In genomic region chr7:4811842-4812302, GRCm38 (mm10) we compare ENCODE assay signal across 9 mouse cellular contexts. TPM values are rescaled to one million over a fixed set of nuclear protein-coding genes. Genes with fewer than 3 reads are reported as not detected.
DNase-seq lines count a peak whose midpoint lies in the region; ATAC-seq and TF ChIP-seq lines count a peak whose summit lies in the region.
"Had no signal": no experiment of that assay in that cellular context is flagged by ENCODE, and none has a peak within 500 bp of the region (broad histone marks: within the 10 kb centered on the region; RNA-seq: fewer than 3 reads in every experiment).

No protein-coding gene starts in this region.

- H3K27ac ChIP-seq in gastrocnemius, adult 2 months: peak overlapping the region; percentile 100
- H3K27ac ChIP-seq in embryonic fibroblast, embryonic 13.5 days (ENCODE audit: insufficient read depth, low read length): peak overlapping the region; percentile 20
- H3K27ac ChIP-seq in limb, embryonic 15.5 days: peak overlapping the region; percentile 99
- peak overlapping the region; percentile 88 for H3K27ac ChIP-seq in neural tube, embryonic 11.5 days (ENCODE audit: low read depth, low read length)

- H3K9me3 ChIP-seq in limb, embryonic 15.5 days: no peaks in the 10 kb centered on the region
- no peaks in the 10 kb centered on the region for H3K9me3 ChIP-seq in neural tube, embryonic 11.5 days (ENCODE audit: control insufficient read depth, low read length)

- peaks cover 28% of the 10 kb centered on the region for H3K36me3 ChIP-seq in limb, embryonic 15.5 days
- peaks cover 9% of the 10 kb centered on the region for H3K36me3 ChIP-seq in neural tube, embryonic 11.5 days (ENCODE audit: control insufficient read depth, insufficient read depth, low read length)

- TF ChIP-seq POLR2A in embryonic fibroblast, embryonic 13.5 days (IDR thresholded peaks at IDR 0.05; ENCODE audit: low read depth, low read length): 0 out of 2 replicates have a peak, but pooled peaks have one; percentile 2

- intact Hi-C loops in gastrocnemius, adult 2 months (cut with DNase I): loop anchor here (2.0 to 5.0 kb wide), 3 partner anchors 19 to 130 kb away; partner anchors contain the start of genes Rpl28 and Zfp628

- H3K9ac ChIP-seq in limb, embryonic 15.5 days: peak overlapping the region; percentile 97
- peak overlapping the region; percentile 97 for H3K9ac ChIP-seq in neural tube, embryonic 11.5 days (ENCODE audit: low read length)

- no peak for ATAC-seq in limb, embryonic 15.5 days (ENCODE audit: insufficient number of reproducible peaks, low FRiP score, low TSS enrichment, low read depth)
- ATAC-seq in neural tube, embryonic 11.5 days (ENCODE audit: insufficient read depth, low FRiP score, low TSS enrichment): no peak; the same call in 1 of the 2 replicates

- H3K27me3 ChIP-seq in limb, embryonic 15.5 days: no peaks in the 10 kb centered on the region
- H3K27me3 ChIP-seq in neural tube, embryonic 11.5 days (ENCODE audit: control insufficient read depth, insufficient read depth, low read length): no peaks in the 10 kb centered on the region

- WGBS in limb, embryonic 15.5 days: under 1% methylated on average over 35 of the region's 36 CpGs
- WGBS in neural tube, embryonic 11.5 days: 1% methylated on average over 23 of the region's 36 CpGs

- peak overlapping the region; percentile 65 for H3K4me2 ChIP-seq in limb, embryonic 15.5 days
- peak overlapping the region; percentile 71 for H3K4me2 ChIP-seq in neural tube, embryonic 11.5 days (ENCODE audit: low read depth)

- H3K4me3 ChIP-seq in gastrocnemius, adult 2 months: peak overlapping the region; percentile 98
- H3K4me3 ChIP-seq in embryonic fibroblast, embryonic 13.5 days (ENCODE audit: insufficient read depth, low read length): peak overlapping the region; percentile 93
- H3K4me3 ChIP-seq in limb, embryonic 15.5 days: peak overlapping the region; percentile 98
- peak overlapping the region; percentile 99 for H3K4me3 ChIP-seq in neural tube, embryonic 11.5 days (ENCODE audit: low read depth, low read length)

- H3K4me1 ChIP-seq in embryonic fibroblast, embryonic 13.5 days (ENCODE audit: control insufficient read depth, insufficient read depth, low read length): peaks cover 10% of the 10 kb centered on the region; the same call in 1 of the 2 replicates
- peaks cover 25% of the 10 kb centered on the region for H3K4me1 ChIP-seq in limb, embryonic 15.5 days
- peaks cover 8% of the 10 kb centered on the region for H3K4me1 ChIP-seq in neural tube, embryonic 11.5 days (ENCODE audit: control insufficient read depth, insufficient read depth, low read length)

- no peak for TF ChIP-seq CTCF in gastrocnemius, adult 2 months (IDR thresholded peaks at IDR 0.05)
- TF ChIP-seq CTCF in embryonic fibroblast, embryonic 13.5 days (IDR thresholded peaks at IDR 0.05; ENCODE audit: borderline replicate concordance, insufficient read depth, low read length): no peak

- DNase-seq in gastrocnemius, adult 2 months: peak; percentile 62
- DNase-seq in gastrocnemius, postnatal 10 days: no peak
- DNase-seq in right cerebral cortex, postnatal 4 days: peak; percentile 44
- DNase-seq in right cerebral cortex, postnatal 25 days: no peak
- DNase-seq in neural tube, embryonic 11.5 days (ENCODE audit: low spot score): peak; percentile 67
- no peak for DNase-seq in frontal cortex, postnatal 10 days (ENCODE audit: low spot score in 2 of 2)

RNA-seq across cellular contexts. Expression of gene Ube2s, which starts 0.5 kb away (rescaled TPM):
- total RNA-seq in gastrocnemius, adult 2 months (2021): 10 to 100 TPM; 76.4 to 82.7 TPM
- 100 to 1,000 TPM in 1 of 2 experiments, 10 to 100 TPM in 1; 91.1 to 107 TPM for total RNA-seq in gastrocnemius, postnatal 10 days (2021)
- polyA plus RNA-seq in embryonic fibroblast, embryonic 13.5 days (2011; ENCODE audit: insufficient read length, low read depth, missing spikeins): 172 and 191 TPM in 2 replicates
- 270 and 282 TPM in 2 replicates for polyA plus RNA-seq in limb, embryonic 15.5 days (2015; fragmentation: Nextera tagmentation; extraction: Ambion mirVana)
- 422 and 471 TPM in 2 replicates for polyA plus RNA-seq in neural tube, embryonic 11.5 days (2014; fragmentation: Nextera tagmentation; extraction: Ambion mirVana)

RNA-seq across cellular contexts. Expression of gene Rpl28, which starts 19.2 kb away (rescaled TPM):
- total RNA-seq in gastrocnemius, adult 2 months (2021): 100 to 1,000 TPM; 483 to 569 TPM
- total RNA-seq in gastrocnemius, postnatal 10 days (2021): 100 to 1,000 TPM; 796 to 873 TPM
- 404 and 438 TPM in 2 replicates for polyA plus RNA-seq in embryonic fibroblast, embryonic 13.5 days (2011; ENCODE audit: insufficient read length, low read depth, missing spikeins)
- polyA plus RNA-seq in limb, embryonic 15.5 days (2015; fragmentation: Nextera tagmentation; extraction: Ambion mirVana): 298 and 362 TPM in 2 replicates
- polyA plus RNA-seq in neural tube, embryonic 11.5 days (2014; fragmentation: Nextera tagmentation; extraction: Ambion mirVana): 157 and 169 TPM in 2 replicates

RNA-seq across cellular contexts. Expression of gene Tmem238, which starts 22.4 kb away (rescaled TPM):
- total RNA-seq in gastrocnemius, adult 2 months (2021): 10 to 100 TPM in 1 of 2 experiments, 1 to 10 TPM in 1; 8.0 to 10.6 TPM
- 1 to 10 TPM; 3.5 to 6.3 TPM for total RNA-seq in gastrocnemius, postnatal 10 days (2021)
- polyA plus RNA-seq in embryonic fibroblast, embryonic 13.5 days (2011; ENCODE audit: insufficient read length, low read depth, missing spikeins): 4.3 and 5.3 TPM in 2 replicates
- polyA plus RNA-seq in limb, embryonic 15.5 days (2015; fragmentation: Nextera tagmentation; extraction: Ambion mirVana): 14.1 and 15.7 TPM in 2 replicates
- polyA plus RNA-seq in neural tube, embryonic 11.5 days (2014; fragmentation: Nextera tagmentation; extraction: Ambion mirVana): 1.7 and 2.2 TPM in 2 replicates

RNA-seq across cellular contexts. Expression of gene Tmem190, which starts 29.1 kb away (rescaled TPM):
- total RNA-seq in gastrocnemius, adult 2 months (2021): not detected
- not detected for total RNA-seq in gastrocnemius, postnatal 10 days (2021)
- polyA plus RNA-seq in embryonic fibroblast, embryonic 13.5 days (2011; ENCODE audit: insufficient read length, low read depth, missing spikeins): not detected in 2 replicates
- polyA plus RNA-seq in limb, embryonic 15.5 days (2015; fragmentation: Nextera tagmentation; extraction: Ambion mirVana): 0.38 and 0.68 TPM in 2 replicates
- not detected in 2 replicates for polyA plus RNA-seq in neural tube, embryonic 11.5 days (2014; fragmentation: Nextera tagmentation; extraction: Ambion mirVana)
- total RNA-seq: left cerebral cortex, adult 8-10 months had no signal

RNA-seq across cellular contexts. Expression of gene Il11, which starts 29.2 kb away (rescaled TPM):
- not detected for total RNA-seq in gastrocnemius, adult 2 months (2021)
- under 1 TPM; 0.20 to 0.31 TPM for total RNA-seq in gastrocnemius, postnatal 10 days (2021)
- 3.3 and 7.8 TPM in 2 replicates for polyA plus RNA-seq in embryonic fibroblast, embryonic 13.5 days (2011; ENCODE audit: insufficient read length, low read depth, missing spikeins)
- polyA plus RNA-seq in limb, embryonic 15.5 days (2015; fragmentation: Nextera tagmentation; extraction: Ambion mirVana): 0.49 and 0.63 TPM in 2 replicates
- 0.16 TPM in 1 of 2 replicates, not detected in the other for polyA plus RNA-seq in neural tube, embryonic 11.5 days (2014; fragmentation: Nextera tagmentation; extraction: Ambion mirVana)

Comparison
In these comparisons a context has a peak if more than half of its experiments do, and no peak if none do; other contexts are left out.
1. DNase-seq: peak in gastrocnemius, adult 2 months (single experiment), right cerebral cortex, postnatal 4 days (single experiment) and neural tube, embryonic 11.5 days (single experiment); none in gastrocnemius, postnatal 10 days (single experiment), right cerebral cortex, postnatal 25 days (single experiment) and frontal cortex, postnatal 10 days (0 of 2).
2. H3K27ac ChIP-seq: peak in every context shown above with its lines; median percentile 100 in gastrocnemius, adult 2 months; 99 in limb, embryonic 15.5 days; 88 in neural tube, embryonic 11.5 days; 20 in embryonic fibroblast, embryonic 13.5 days.
3. Peak in every context shown above with its lines, with median percentiles within 50 percentile points of each other: H3K4me3 ChIP-seq.